In the genomic region with DNA sequence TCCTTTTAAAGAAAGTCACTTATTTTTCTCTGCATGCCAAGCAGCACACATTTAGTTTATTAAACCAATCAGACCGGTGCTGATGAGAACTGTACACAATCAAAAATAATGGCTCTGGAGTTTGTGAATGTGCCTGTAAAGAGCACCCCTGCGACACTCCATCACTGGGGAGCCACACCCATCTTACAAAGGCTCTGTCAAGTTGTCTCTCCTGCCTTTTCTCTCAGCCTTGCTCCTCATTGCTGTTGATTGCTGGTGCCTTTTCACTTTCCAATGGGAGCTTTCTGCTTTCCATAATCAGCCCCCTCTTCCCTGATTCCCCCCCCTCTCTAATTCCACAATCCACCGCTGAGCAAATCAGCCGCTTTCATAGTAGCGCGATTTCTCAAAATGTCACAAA, we compare ENCODE assay signal across 19 mouse cellular contexts.
DNase-seq lines count a peak whose midpoint lies in the region; ATAC-seq lines count a peak whose summit lies in the region.
"Had no signal": no experiment of that assay in that cellular context is flagged by ENCODE, and none has a peak within 500 bp of the region (broad histone marks: within the 10 kb centered on the region; RNA-seq: fewer than 3 reads in every experiment).

No protein-coding gene starts in this region.

- WGBS in liver, embryonic 11.5 days, result 86% methylated on average over 6 of the region's 6 CpGs
- WGBS in liver, embryonic 12.5 days (ENCODE audit: insufficient replicate concordance), result 84% methylated on average over 6 of the region's 6 CpGs
- WGBS in forebrain, embryonic 12.5 days, result 63% methylated on average over 6 of the region's 6 CpGs
- 47% methylated on average over 6 of the region's 6 CpGs for WGBS in forebrain, embryonic 15.5 days

- no peaks in the 10 kb centered on the region; the same call in 1 of the 2 replicates for H3K4me1 ChIP-seq in liver, embryonic 11.5 days (replicated peaks; ENCODE audit: control insufficient read depth, insufficient read depth, low read length)
- no peaks in the 10 kb centered on the region for H3K4me1 ChIP-seq in liver, embryonic 12.5 days
- peaks cover 32% of the 10 kb centered on the region for H3K4me1 ChIP-seq in forebrain, embryonic 12.5 days
- peaks cover 20% of the 10 kb centered on the region for H3K4me1 ChIP-seq in forebrain, embryonic 15.5 days
- H3K4me1 ChIP-seq: heart, embryonic 15.5 days had no signal

- DNase-seq in liver, embryonic 11.5 days (ENCODE audit: low spot score), result peak; percentile 7
- DNase-seq in spleen, postnatal 14 days (ENCODE audit: low spot score in 2 of 2), result no peak
- DNase-seq: adrenal gland, adult 8-10 months; adrenal gland, postnatal 36 days; cerebellum, adult 11 months; cerebellum, adult 9-10 months; cerebellum, postnatal 36 days; gastrocnemius, postnatal 14 days; heart, adult 2 months; heart, postnatal 14 days had no signal

- no peak overlapping the region for H3K4me2 ChIP-seq in liver, embryonic 11.5 days
- H3K4me2 ChIP-seq in liver, embryonic 12.5 days, result no peak overlapping the region
- no peak overlapping the region for H3K4me2 ChIP-seq in forebrain, embryonic 12.5 days
- H3K4me2 ChIP-seq in forebrain, embryonic 15.5 days (replicated peaks), result no peak overlapping the region
- H3K4me2 ChIP-seq: heart, embryonic 11.5 days; heart, embryonic 15.5 days; hindbrain, embryonic 13.5 days had no signal

- no peaks in the 10 kb centered on the region for H3K9me3 ChIP-seq in liver, embryonic 11.5 days (ENCODE audit: control insufficient read depth, low read length)
- H3K9me3 ChIP-seq in liver, embryonic 12.5 days (replicated peaks), result no peaks in the 10 kb centered on the region
- H3K9me3 ChIP-seq in forebrain, embryonic 12.5 days, result no peaks in the 10 kb centered on the region
- H3K9me3 ChIP-seq in forebrain, embryonic 15.5 days, result no peaks in the 10 kb centered on the region
- H3K9me3 ChIP-seq: embryonic facial prominence, embryonic 10.5 days; heart, embryonic 15.5 days; hindbrain, embryonic 13.5 days had no signal

- H3K9ac ChIP-seq in liver, embryonic 11.5 days (ENCODE audit: low read depth, low read length), result no peak overlapping the region
- no peak overlapping the region for H3K9ac ChIP-seq in liver, embryonic 12.5 days
- no peak overlapping the region for H3K9ac ChIP-seq in forebrain, embryonic 12.5 days
- no peak overlapping the region for H3K9ac ChIP-seq in forebrain, embryonic 15.5 days (replicated peaks)
- H3K9ac ChIP-seq: heart, embryonic 15.5 days; hindbrain, embryonic 13.5 days had no signal

- no peak for ATAC-seq in liver, embryonic 11.5 days (replicated peaks; ENCODE audit: low FRiP score)
- ATAC-seq in liver, embryonic 12.5 days, result no peak
- no peak; the same call in 1 of the 2 replicates for ATAC-seq in forebrain, embryonic 12.5 days (ENCODE audit: low FRiP score)
- ATAC-seq in forebrain, embryonic 15.5 days (replicated peaks), result peak; percentile 54; the same call in 1 of the 2 replicates
- ATAC-seq in megakaryocyte-erythroid progenitor cell, adult 5-6 weeks (replicated peaks; ENCODE audit: low FRiP score, low TSS enrichment, poor library complexity, severe bottlenecking), result no peak
- ATAC-seq: hindbrain, postnatal 0 days had no signal

- H3K27ac ChIP-seq in liver, embryonic 11.5 days (ENCODE audit: low read depth, low read length), result no peak overlapping the region
- no peak overlapping the region for H3K27ac ChIP-seq in liver, embryonic 12.5 days
- peak overlapping the region; percentile 70; the same call in 1 of the 2 replicates for H3K27ac ChIP-seq in forebrain, embryonic 12.5 days
- H3K27ac ChIP-seq in forebrain, embryonic 15.5 days (replicated peaks), result peak overlapping the region; percentile 44
- H3K27ac ChIP-seq: embryonic facial prominence, embryonic 10.5 days; heart, adult 2 months; heart, embryonic 15.5 days; hindbrain, embryonic 13.5 days; hindbrain, postnatal 0 days had no signal

- H3K36me3 ChIP-seq in liver, embryonic 11.5 days (ENCODE audit: control insufficient read depth, insufficient read depth, low read length), result no peaks in the 10 kb centered on the region
- no peaks in the 10 kb centered on the region for H3K36me3 ChIP-seq in liver, embryonic 12.5 days
- H3K36me3 ChIP-seq in forebrain, embryonic 12.5 days (replicated peaks), result peaks cover 8% of the 10 kb centered on the region
- no peaks in the 10 kb centered on the region for H3K36me3 ChIP-seq in forebrain, embryonic 15.5 days
- H3K36me3 ChIP-seq: heart, embryonic 15.5 days had no signal

- H3K27me3 ChIP-seq in liver, embryonic 11.5 days (replicated peaks; ENCODE audit: control insufficient read depth, insufficient read depth, low read length), result no peaks in the 10 kb centered on the region
- H3K27me3 ChIP-seq in liver, embryonic 12.5 days (replicated peaks), result no peaks in the 10 kb centered on the region
- H3K27me3 ChIP-seq in forebrain, embryonic 12.5 days, result no peaks in the 10 kb centered on the region
- H3K27me3 ChIP-seq in forebrain, embryonic 15.5 days, result no peaks in the 10 kb centered on the region
- H3K27me3 ChIP-seq: heart, embryonic 15.5 days; hindbrain, embryonic 13.5 days had no signal

- H3K4me3 ChIP-seq in liver, embryonic 11.5 days (ENCODE audit: low read depth, low read length), result no peak overlapping the region
- no peak overlapping the region for H3K4me3 ChIP-seq in liver, embryonic 12.5 days
- no peak overlapping the region for H3K4me3 ChIP-seq in forebrain, embryonic 12.5 days (replicated peaks)
- H3K4me3 ChIP-seq in forebrain, embryonic 15.5 days, result no peak overlapping the region
- H3K4me3 ChIP-seq: embryonic facial prominence, embryonic 10.5 days; heart, adult 2 months; heart, embryonic 15.5 days; hindbrain, embryonic 13.5 days had no signal

Comparison
In these comparisons a context has a peak if more than half of its experiments do, and no peak if none do; other contexts are left out.
1. H3K27ac ChIP-seq: peak in forebrain, embryonic 12.5 days (single experiment) and forebrain, embryonic 15.5 days (single experiment); none in liver, embryonic 11.5 days (single experiment) and liver, embryonic 12.5 days (single experiment).